Mouse (Mus musculus): ENCODE data around the gene Lrp6.

- TF ChIP-seq CTCF (IDR thresholded peaks at IDR 0.05; ENCODE audit: low read depth) (no peak), EP300 (IDR thresholded peaks at IDR 0.05; ENCODE audit: low read depth) (no peak)
These were observed 163.1 kb downstream of the Lrp6 start for GRCm38 (mm10) chr6:134403684-134404070.

Data from heart, postnatal 0 days (tissue).